ENCODE assay signal across 37 mouse cellular contexts in genomic region chr9:87784872-87785271, GRCm38 (mm10). TPM values are rescaled to one million over a fixed set of nuclear protein-coding genes. Genes with fewer than 3 reads are reported as not detected.
"Had no signal": no experiment of that assay in that cellular context is flagged by ENCODE, and none has a peak within 500 bp of the region (broad histone marks: within the 10 kb centered on the region; RNA-seq: fewer than 3 reads in every experiment).

No protein-coding gene starts in this region.

- H3K4me3 ChIP-seq: limb, embryonic 10.5 days; limb, embryonic 12.5 days; limb, embryonic 13.5 days; limb, embryonic 15.5 days; liver, embryonic 12.5 days; liver, embryonic 13.5 days; liver, embryonic 15.5 days; lung, embryonic 15.5 days; megakaryocyte, embryonic 14.5 days; midbrain, embryonic 10.5 days; midbrain, embryonic 12.5 days; midbrain, embryonic 13.5 days; midbrain, embryonic 15.5 days; myocyte; neural tube, embryonic 12.5 days had no signal

- H3K27ac ChIP-seq: limb, embryonic 10.5 days; limb, embryonic 12.5 days; limb, embryonic 13.5 days; limb, embryonic 15.5 days; liver, embryonic 12.5 days; liver, embryonic 13.5 days; liver, embryonic 14.5 days; liver, embryonic 15.5 days; lung, embryonic 15.5 days; macrophage; midbrain, embryonic 10.5 days; midbrain, embryonic 12.5 days; midbrain, embryonic 13.5 days; midbrain, embryonic 15.5 days; neural tube, embryonic 12.5 days had no signal

- H3K27me3 ChIP-seq: limb, embryonic 12.5 days; limb, embryonic 13.5 days; limb, embryonic 15.5 days; liver, embryonic 12.5 days; liver, embryonic 13.5 days; liver, embryonic 15.5 days; lung, embryonic 15.5 days; megakaryocyte, embryonic 14.5 days; midbrain, embryonic 12.5 days; midbrain, embryonic 13.5 days; midbrain, embryonic 15.5 days; neural tube, embryonic 12.5 days had no signal

- H3K9ac ChIP-seq: limb, embryonic 12.5 days; limb, embryonic 13.5 days; limb, embryonic 15.5 days; liver, embryonic 12.5 days; liver, embryonic 13.5 days; liver, embryonic 14.5 days; liver, embryonic 15.5 days; liver, postnatal 0 days; lung, embryonic 14.5 days; lung, embryonic 15.5 days; midbrain, embryonic 12.5 days; midbrain, embryonic 13.5 days; midbrain, embryonic 15.5 days; neural tube, embryonic 12.5 days had no signal

- H3K36me3 ChIP-seq: limb, embryonic 10.5 days; limb, embryonic 12.5 days; limb, embryonic 13.5 days; limb, embryonic 15.5 days; liver, embryonic 12.5 days; liver, embryonic 13.5 days; liver, embryonic 15.5 days; lung, embryonic 15.5 days; midbrain, embryonic 10.5 days; midbrain, embryonic 12.5 days; midbrain, embryonic 13.5 days; midbrain, embryonic 15.5 days; neural tube, embryonic 12.5 days had no signal

- H3K4me2 ChIP-seq: limb, embryonic 12.5 days; limb, embryonic 13.5 days; limb, embryonic 15.5 days; liver, embryonic 11.5 days; liver, embryonic 12.5 days; liver, embryonic 13.5 days; liver, embryonic 15.5 days; lung, embryonic 14.5 days; lung, embryonic 15.5 days; midbrain, embryonic 11.5 days; midbrain, embryonic 12.5 days; midbrain, embryonic 13.5 days; midbrain, embryonic 15.5 days; neural tube, embryonic 12.5 days had no signal

- ATAC-seq: liver, embryonic 12.5 days; liver, postnatal 0 days; lung, postnatal 0 days; midbrain, embryonic 13.5 days; midbrain, embryonic 15.5 days; midbrain, embryonic 16.5 days had no signal

- H3K4me1 ChIP-seq: limb, embryonic 10.5 days; limb, embryonic 15.5 days; liver, embryonic 12.5 days; liver, embryonic 13.5 days; liver, embryonic 15.5 days; lung, embryonic 15.5 days; megakaryocyte, embryonic 14.5 days; midbrain, embryonic 10.5 days; midbrain, embryonic 12.5 days; midbrain, embryonic 13.5 days; midbrain, embryonic 15.5 days; neural tube, embryonic 12.5 days had no signal

- H3K9me3 ChIP-seq: limb, embryonic 10.5 days; limb, embryonic 12.5 days; limb, embryonic 13.5 days; limb, embryonic 15.5 days; liver, embryonic 12.5 days; liver, embryonic 13.5 days; liver, embryonic 15.5 days; lung, embryonic 15.5 days; megakaryocyte, embryonic 14.5 days; midbrain, embryonic 10.5 days; midbrain, embryonic 12.5 days; midbrain, embryonic 13.5 days; midbrain, embryonic 15.5 days; neural tube, embryonic 12.5 days had no signal

- DNase-seq: left cerebral cortex, postnatal 4 days; liver; liver, embryonic 13.5 days; liver, postnatal 0 days; lung, adult 18-20 months; lung, adult 2 months; lung, embryonic 14.5 days; lung, postnatal 10 days; lung, postnatal 14 days; lung, postnatal 36 days; lung, postnatal 4 days; midbrain, embryonic 14.5 days had no signal

RNA-seq across cellular contexts. Expression of gene Tbx18, which starts 53.8 kb away (rescaled TPM):
- total RNA-seq: liver, adult 2 months; megakaryocyte progenitor cell, adult 5-6 weeks; megakaryocyte, adult 5-6 weeks; monocyte, adult 5-6 weeks had no signal
- polyA plus RNA-seq: liver, adult 2 months; liver, embryonic 16.5 days; liver, postnatal 0 days; macrophage had no signal
